Mouse (Mus musculus) liver, adult 2 months (tissue): ENCODE results near the gene Fam227a.

Experiments used
- CTCF ChIP-seq: fragments of 200-500 bp; IDR thresholded peaks from 2 replicates; pipeline ENCODE4 v1.5.1; 2011; ENCODE audit warnings: low read depth, low read length, control low read depth
- POLR2A ChIP-seq: fragments of 200-500 bp; IDR thresholded peaks from 2 replicates; pipeline ENCODE4 v1.6.1; 2011; ENCODE audit warnings: low read length, control low read depth; ENCODE audit not compliant: insufficient read depth; ENCODE audit errors: extremely low read depth

- TF ChIP-seq POLR2A (no peak), CTCF (no peak)
Observed at GRCm38 (mm10) chr15:79685141-79685641, 26.4 kb upstream of the Fam227a start.
